Mouse (Mus musculus): ENCODE data around the gene Krt7.

Krt7 gene

GRCm38 (mm10) chr15:101376776-101377061 lies 34.1 kb upstream of the Krt7 start:
- in situ Hi-C loops (cut with MseI, MboI) = no loop called here

- in situ Hi-C loops (cut with MseI, MboI) = no loop called here
These were observed 32.2 kb upstream of the Krt7 start for GRCm38 (mm10) chr15:101378646-101379045.

GRCm38 (mm10) chr15:101381758-101382157 lies 29.1 kb upstream of the Krt7 start:
- in situ Hi-C loops (cut with MseI, MboI) = no loop called here

- in situ Hi-C loops (cut with MseI, MboI) = no loop called here
These were observed 28.0 kb upstream of the Krt7 start for GRCm38 (mm10) chr15:101382811-101383210.

- in situ Hi-C loops (cut with MseI, MboI) = no loop called here
These were observed 26.2 kb upstream of the Krt7 start for GRCm38 (mm10) chr15:101384610-101385009.

GRCm38 (mm10) chr15:101385064-101385463 lies 25.8 kb upstream of the Krt7 start:
- in situ Hi-C loops (cut with MseI, MboI) = no loop called here

GRCm38 (mm10) chr15:101387176-101387575 lies 23.7 kb upstream of the Krt7 start:
- in situ Hi-C loops (cut with MseI, MboI) = no loop called here

GRCm38 (mm10) chr15:101388034-101388541 lies 22.8 kb upstream of the Krt7 start:
- in situ Hi-C loops (cut with MseI, MboI) = no loop called here

- in situ Hi-C loops (cut with MseI, MboI) = no loop called here
These were observed 20.6 kb upstream of the Krt7 start for GRCm38 (mm10) chr15:101390203-101390602.

- in situ Hi-C loops (cut with MseI, MboI) = no loop called here
These were observed 18.6 kb upstream of the Krt7 start for GRCm38 (mm10) chr15:101392251-101392650.

GRCm38 (mm10) chr15:101394908-101395307 lies 15.9 kb upstream of the Krt7 start:
- in situ Hi-C loops (cut with MseI, MboI) = no loop called here

- in situ Hi-C loops (cut with MseI, MboI) = no loop called here
These were observed 14.4 kb upstream of the Krt7 start for GRCm38 (mm10) chr15:101396466-101396865.

- in situ Hi-C loops (cut with MseI, MboI) = no loop called here
These were observed 13.9 kb upstream of the Krt7 start for GRCm38 (mm10) chr15:101396921-101397320.

GRCm38 (mm10) chr15:101397683-101398082 lies 13.2 kb upstream of the Krt7 start:
- in situ Hi-C loops (cut with MseI, MboI) = no loop called here

GRCm38 (mm10) chr15:101398269-101398668 lies 12.6 kb upstream of the Krt7 start:
- in situ Hi-C loops (cut with MseI, MboI) = no loop called here

GRCm38 (mm10) chr15:101412188-101412587 lies 1.3 kb downstream of the Krt7 start:
- in situ Hi-C loops (cut with MseI, MboI) = no loop called here

- in situ Hi-C loops (cut with MseI, MboI) = no loop called here
These were observed 3.2 kb downstream of the Krt7 start for GRCm38 (mm10) chr15:101413916-101414635.

- in situ Hi-C loops (cut with MseI, MboI) = no loop called here
These were observed 4.1 kb downstream of the Krt7 start for GRCm38 (mm10) chr15:101414807-101415565.

- in situ Hi-C loops (cut with MseI, MboI) = no loop called here
These were observed 8.1 kb downstream of the Krt7 start for GRCm38 (mm10) chr15:101418950-101419349.

- in situ Hi-C loops (cut with MseI, MboI) = no loop called here
These were observed 10.1 kb downstream of the Krt7 start for GRCm38 (mm10) chr15:101420903-101421302.

GRCm38 (mm10) chr15:101424914-101425313 lies 14.1 kb downstream of the Krt7 start:
- in situ Hi-C loops (cut with MseI, MboI) = no loop called here

- in situ Hi-C loops (cut with MseI, MboI) = no loop called here
These were observed 25.8 kb downstream of the Krt7 start for GRCm38 (mm10) chr15:101436611-101437010.

GRCm38 (mm10) chr15:101438555-101438954 lies 27.7 kb downstream of the Krt7 start, which contains the start of gene Krt87:
Krt87 (minus strand) TSS chr15:101438804.
- in situ Hi-C loops (cut with MseI, MboI) = no loop called here

All from mouse trophoblast stem cell (cell line).